In the genomic region with DNA sequence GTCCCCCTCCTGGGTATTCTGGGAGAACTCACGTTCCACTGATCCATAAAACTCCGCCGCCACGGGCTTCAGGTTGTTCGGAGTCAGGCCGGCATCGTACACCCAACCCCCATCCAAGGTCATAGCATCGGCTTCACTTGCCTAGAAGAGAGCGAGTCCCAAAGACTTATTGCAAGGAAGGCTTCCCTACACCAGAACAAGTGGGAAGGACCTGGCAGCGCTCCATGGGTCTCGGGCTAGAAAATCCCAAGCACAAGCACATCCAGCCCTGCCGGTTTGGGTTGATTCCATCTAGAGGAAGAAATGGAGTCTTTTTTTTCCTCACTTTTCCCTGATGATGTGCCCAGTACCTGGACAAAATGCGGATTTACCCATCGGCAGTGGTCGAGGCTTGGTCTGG, we compare ENCODE assay signal across 19 mouse cellular contexts. TPM values are rescaled to one million over a fixed set of nuclear protein-coding genes. Genes with fewer than 3 reads are reported as not detected.
DNase-seq lines count a peak whose midpoint lies in the region; ATAC-seq and TF ChIP-seq lines count a peak whose summit lies in the region.
"Had no signal": no experiment of that assay in that cellular context is flagged by ENCODE, and none has a peak within 500 bp of the region (broad histone marks: within the 10 kb centered on the region; RNA-seq: fewer than 3 reads in every experiment).

No protein-coding gene starts in this region.

- ATAC-seq in lung, embryonic 14.5 days (ENCODE audit: insufficient read depth), result no peak
- no peak for ATAC-seq in liver, embryonic 13.5 days (ENCODE audit: low read depth)
- ATAC-seq in forebrain, embryonic 11.5 days (replicated peaks; ENCODE audit: low FRiP score), result no peak
- ATAC-seq: forebrain, embryonic 13.5 days had no signal

- TF ChIP-seq POLR2A in lung, adult 2 months (IDR thresholded peaks at IDR 0.05; ENCODE audit: borderline replicate concordance, extremely low read depth, low read depth, low read length), result no peak

- no peak for TF ChIP-seq CTCF in gastrocnemius, adult 2 months (IDR thresholded peaks at IDR 0.05)
- TF ChIP-seq CTCF in lung, embryonic 14.5 days (IDR thresholded peaks at IDR 0.05; ENCODE audit: low read depth), result no peak
- TF ChIP-seq CTCF in lung, adult 2 months (IDR thresholded peaks at IDR 0.05; ENCODE audit: insufficient read depth, low read length), result no peak

- H3K4me2 ChIP-seq in lung, embryonic 14.5 days, result no peak overlapping the region
- peak overlapping the region; percentile 47 for H3K4me2 ChIP-seq in liver, embryonic 13.5 days
- H3K4me2 ChIP-seq in forebrain, embryonic 11.5 days (ENCODE audit: low read depth, low read length, severe bottlenecking), result no peak overlapping the region
- H3K4me2 ChIP-seq: embryonic facial prominence, embryonic 12.5 days; forebrain, embryonic 13.5 days; hindbrain, embryonic 15.5 days; limb, embryonic 15.5 days had no signal

- H3K9ac ChIP-seq in lung, embryonic 14.5 days, result no peak overlapping the region
- H3K9ac ChIP-seq in liver, embryonic 13.5 days, result peak overlapping the region; percentile 17; the same call in 1 of the 2 replicates
- no peak overlapping the region for H3K9ac ChIP-seq in forebrain, embryonic 11.5 days (ENCODE audit: low read length)
- H3K9ac ChIP-seq: embryonic facial prominence, embryonic 12.5 days; forebrain, embryonic 13.5 days; hindbrain, embryonic 15.5 days; limb, embryonic 15.5 days had no signal

- H3K27me3 ChIP-seq in lung, embryonic 14.5 days (ENCODE audit: insufficient read depth, low read length), result no peaks in the 10 kb centered on the region
- peaks cover 13% of the 10 kb centered on the region for H3K27me3 ChIP-seq in liver, embryonic 13.5 days
- H3K27me3 ChIP-seq in forebrain, embryonic 11.5 days (ENCODE audit: control insufficient read depth, insufficient read depth, low read length), result no peaks in the 10 kb centered on the region
- H3K27me3 ChIP-seq: embryonic facial prominence, embryonic 12.5 days; forebrain, embryonic 13.5 days; hindbrain, embryonic 15.5 days; limb, embryonic 15.5 days had no signal

- H3K4me1 ChIP-seq in lung, embryonic 14.5 days (ENCODE audit: insufficient read depth), result no peaks in the 10 kb centered on the region
- H3K4me1 ChIP-seq in lung, adult 2 months (ENCODE audit: control insufficient read depth, insufficient read depth, low read length), result peaks cover 3% of the 10 kb centered on the region; the same call in 1 of the 2 replicates
- H3K4me1 ChIP-seq in liver, embryonic 13.5 days (replicated peaks), result peaks cover 10% of the 10 kb centered on the region
- no peaks in the 10 kb centered on the region for H3K4me1 ChIP-seq in forebrain, embryonic 11.5 days (replicated peaks; ENCODE audit: control insufficient read depth, insufficient read depth, low read length)

- H3K9me3 ChIP-seq in lung, embryonic 14.5 days (ENCODE audit: low read depth, low read length), result no peaks in the 10 kb centered on the region
- no peaks in the 10 kb centered on the region for H3K9me3 ChIP-seq in liver, embryonic 13.5 days (replicated peaks)
- H3K9me3 ChIP-seq in forebrain, embryonic 11.5 days (ENCODE audit: control insufficient read depth, low read length), result no peaks in the 10 kb centered on the region
- H3K9me3 ChIP-seq: embryonic facial prominence, embryonic 12.5 days; forebrain, embryonic 13.5 days; G1E; hindbrain, embryonic 15.5 days; limb, embryonic 15.5 days; midbrain, embryonic 10.5 days had no signal

- intact Hi-C loops in gastrocnemius, adult 2 months (cut with DNase I), result no loop called here
- intact Hi-C loops in heart, postnatal 36 days (cut with DNase I), result loop anchor here (5.0 kb wide), 1 partner anchor 75 kb away; no protein-coding TSS in a partner anchor

- H3K4me3 ChIP-seq in gastrocnemius, adult 2 months, result no peak overlapping the region
- H3K4me3 ChIP-seq in lung, embryonic 14.5 days (ENCODE audit: low read depth, low read length), result no peak overlapping the region
- no peak overlapping the region for H3K4me3 ChIP-seq in lung, adult 2 months (replicated peaks; ENCODE audit: extremely low read depth, low read depth, low read length)
- peak overlapping the region; percentile 52 for H3K4me3 ChIP-seq in liver, embryonic 13.5 days (replicated peaks)
- no peak overlapping the region for H3K4me3 ChIP-seq in forebrain, embryonic 11.5 days (ENCODE audit: low read depth, low read length)
- H3K4me3 ChIP-seq: embryonic facial prominence, embryonic 12.5 days; forebrain, embryonic 13.5 days; hindbrain, embryonic 15.5 days; limb, embryonic 15.5 days; midbrain, embryonic 10.5 days had no signal

- H3K27ac ChIP-seq in gastrocnemius, adult 2 months, result no peak overlapping the region
- H3K27ac ChIP-seq in lung, embryonic 14.5 days (ENCODE audit: low read depth), result no peak overlapping the region
- no peak overlapping the region; the same call in 1 of the 2 replicates for H3K27ac ChIP-seq in liver, embryonic 13.5 days
- no peak overlapping the region for H3K27ac ChIP-seq in forebrain, embryonic 11.5 days (ENCODE audit: low read depth, low read length)
- H3K27ac ChIP-seq: embryonic facial prominence, embryonic 12.5 days; forebrain, embryonic 13.5 days; hindbrain, embryonic 15.5 days; limb, embryonic 15.5 days; midbrain, embryonic 10.5 days had no signal

- 88% methylated on average over 15 of the region's 15 CpGs for WGBS in lung, embryonic 14.5 days
- WGBS in lung, adult 2 months, result 84% methylated on average over 15 of the region's 15 CpGs
- WGBS in liver, embryonic 13.5 days (ENCODE audit: insufficient replicate concordance), result 82% methylated on average over 15 of the region's 15 CpGs
- WGBS in forebrain, embryonic 11.5 days, result 95% methylated on average over 15 of the region's 15 CpGs

- no peaks in the 10 kb centered on the region for H3K36me3 ChIP-seq in lung, embryonic 14.5 days (ENCODE audit: insufficient read depth)
- 0 out of 2 replicates have a peak, but pooled peaks cover 16% of the 10 kb centered on the region for H3K36me3 ChIP-seq in liver, embryonic 13.5 days
- H3K36me3 ChIP-seq in forebrain, embryonic 11.5 days (ENCODE audit: control insufficient read depth, insufficient read depth, low read length), result no peaks in the 10 kb centered on the region
- H3K36me3 ChIP-seq: embryonic facial prominence, embryonic 12.5 days; G1E; hindbrain, embryonic 15.5 days; limb, embryonic 15.5 days; midbrain, embryonic 10.5 days had no signal

- DNase-seq in gastrocnemius, adult 2 months, result peak; percentile 34
- no peak for DNase-seq in gastrocnemius, postnatal 25 days
- peak; percentile 25 for DNase-seq in lung, embryonic 14.5 days
- no peak for DNase-seq in lung, adult 2 months
- no peak for DNase-seq in liver, embryonic 13.5 days
- peak; percentile 48 for DNase-seq in testis, postnatal 14 days (ENCODE audit: low spot score)
- no peak for DNase-seq in heart, postnatal 36 days
- DNase-seq in forebrain, embryonic 11.5 days (ENCODE audit: low spot score), result no peak
- DNase-seq: B cell, adult 2 months; cerebellum, adult 9-11 months; thymus, adult 18-20 months had no signal

RNA-seq across cellular contexts. Expression of a gene that starts 3.3 kb away (rescaled TPM):
- total RNA-seq in gastrocnemius, adult 2 months (2021), result 1 to 10 TPM; 1.7 to 3.5 TPM
- 1 to 10 TPM in 1 of 2 experiments, not detected in 1; 5.6 TPM for total RNA-seq in gastrocnemius, postnatal 25 days (2021)
- polyA plus RNA-seq in lung, embryonic 14.5 days (2014; fragmentation: Nextera tagmentation; extraction: Ambion mirVana), result 3.4 TPM in 1 of 2 replicates, not detected in the other
- polyA plus RNA-seq in lung, adult 2 months (2012; rRNA removed), result 0.08 and 0.27 TPM in 2 replicates
- 3.5 and 9.4 TPM in 2 replicates for polyA plus RNA-seq in liver, embryonic 13.5 days (2015; fragmentation: Nextera tagmentation; extraction: Ambion mirVana)
- 1 to 10 TPM; 6.7 to 8.7 TPM for total RNA-seq in heart, postnatal 36 days (2021)
- polyA plus RNA-seq in forebrain, embryonic 11.5 days (2014; fragmentation: Nextera tagmentation; extraction: Ambion mirVana), result 3.0 TPM in 1 of 2 replicates, not detected in the other
- total RNA-seq: G1E had no signal
- polyA plus RNA-seq: brain, embryonic 14.5 days; G1E; heart, embryonic 14.5 days; hindbrain, embryonic 15.5 days; midbrain, embryonic 10.5 days had no signal

RNA-seq across cellular contexts. Expression of a gene that starts 3.4 kb away (rescaled TPM):
- 10 to 100 TPM in 1 of 2 experiments, 1 to 10 TPM in 1; 5.3 to 11.5 TPM for total RNA-seq in gastrocnemius, adult 2 months (2021)
- total RNA-seq in gastrocnemius, postnatal 25 days (2021), result 10 to 100 TPM in 1 of 2 experiments, 1 to 10 TPM in 1; 7.9 to 32.4 TPM
- 35.5 and 44.6 TPM in 2 replicates for polyA plus RNA-seq in lung, embryonic 14.5 days (2014; fragmentation: Nextera tagmentation; extraction: Ambion mirVana)
- 569 and 855 TPM in 2 replicates for polyA plus RNA-seq in lung, adult 2 months (2012; rRNA removed)
- 3,275 and 3,335 TPM in 2 replicates for polyA plus RNA-seq in liver, embryonic 13.5 days (2015; fragmentation: Nextera tagmentation; extraction: Ambion mirVana)
- total RNA-seq in heart, postnatal 36 days (2021), result 10 to 100 TPM; 53.3 to 56.3 TPM
- polyA plus RNA-seq in forebrain, embryonic 11.5 days (2014; fragmentation: Nextera tagmentation; extraction: Ambion mirVana), result 11.6 and 15.6 TPM in 2 replicates

RNA-seq across cellular contexts. Expression of a gene that starts 24.9 kb away (rescaled TPM):
- total RNA-seq in gastrocnemius, adult 2 months (2021), result 10 to 100 TPM; 16.2 to 18.2 TPM
- total RNA-seq in gastrocnemius, postnatal 25 days (2021), result 10 to 100 TPM; 16.6 TPM
- polyA plus RNA-seq in lung, embryonic 14.5 days (2014; fragmentation: Nextera tagmentation; extraction: Ambion mirVana), result 63.5 and 68.2 TPM in 2 replicates
- 49.1 and 52.5 TPM in 2 replicates for polyA plus RNA-seq in lung, adult 2 months (2012; rRNA removed)
- 23.1 and 23.5 TPM in 2 replicates for polyA plus RNA-seq in liver, embryonic 13.5 days (2015; fragmentation: Nextera tagmentation; extraction: Ambion mirVana)
- total RNA-seq in heart, postnatal 36 days (2021), result 10 to 100 TPM; 16.0 to 16.6 TPM
- 59.4 and 66.6 TPM in 2 replicates for polyA plus RNA-seq in forebrain, embryonic 11.5 days (2014; fragmentation: Nextera tagmentation; extraction: Ambion mirVana)

Comparison
In these comparisons a context has a peak if more than half of its experiments do, and no peak if none do; other contexts are left out.
1. DNase-seq: peak in gastrocnemius, adult 2 months (single experiment), lung, embryonic 14.5 days (single experiment) and testis, postnatal 14 days (single experiment); none in gastrocnemius, postnatal 25 days (single experiment), lung, adult 2 months (single experiment), liver, embryonic 13.5 days (single experiment), heart, postnatal 36 days (0 of 2) and forebrain, embryonic 11.5 days (single experiment).
2. RNA of a gene that starts 3.4 kb away (polyA plus RNA-seq): 3,275 to 3,335 TPM in liver, embryonic 13.5 days and 569 to 855 TPM in lung, adult 2 months; 35.5 to 44.6 TPM in lung, embryonic 14.5 days and 11.6 to 15.6 TPM in forebrain, embryonic 11.5 days; every median in the first group is over 10 times any median in the second.